Mouse (Mus musculus): ENCODE measurements around the gene Tjp2. TPM values are rescaled to one million over a fixed set of nuclear protein-coding genes. Genes with fewer than 3 reads are reported as not detected.
"Not testable (repeated sequence)": the region's sequence is repeated elsewhere in the genome, so short reads cannot be mapped to it uniquely, and the experiment has no call there.

Tjp2 gene
- polyA plus RNA-seq, 1 experiment from 2014 or later = 38.6 TPM

DNA sequence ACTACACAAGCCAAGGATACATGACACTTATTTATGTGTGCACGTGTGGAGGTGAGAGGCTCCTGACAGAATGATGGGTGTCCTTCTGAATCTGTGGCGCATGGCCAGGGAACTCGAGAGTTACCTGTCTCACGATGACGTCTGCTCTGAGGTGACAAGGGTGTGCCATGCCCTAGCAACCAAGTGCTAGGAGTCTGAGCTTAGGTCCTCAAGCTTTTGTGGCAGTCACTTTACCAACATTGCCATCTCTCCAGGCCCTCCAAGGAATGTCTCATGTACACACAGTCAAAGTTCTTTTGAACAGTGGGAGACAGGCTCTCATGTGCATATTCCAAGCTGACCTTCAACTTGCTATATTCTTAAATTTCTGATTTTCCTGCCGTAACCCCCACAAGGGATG, 33.1 kb upstream of the Tjp2 start:
- Histone ChIP-seq H3K27me3 (no peaks in the 10 kb centered on the region), H3K4me1 (peaks cover 25% of the 10 kb centered on the region), H3K4me3 (no peak overlapping the region), H3K27ac (peak overlapping the region; percentile 80), H3K9ac (no peak overlapping the region), H3K4me2 (no peak overlapping the region), H3K9me3 (no peaks in the 10 kb centered on the region), H3K36me3 (0 out of 2 replicates have a peak, but pooled peaks cover 4% of the 10 kb centered on the region)
- ATAC-seq (ENCODE audit: borderline replicate concordance, extremely low read depth, low FRiP score, low TSS enrichment) = no peak
- 63% methylated on average over 6 of the region's 6 CpGs for WGBS

DNA sequence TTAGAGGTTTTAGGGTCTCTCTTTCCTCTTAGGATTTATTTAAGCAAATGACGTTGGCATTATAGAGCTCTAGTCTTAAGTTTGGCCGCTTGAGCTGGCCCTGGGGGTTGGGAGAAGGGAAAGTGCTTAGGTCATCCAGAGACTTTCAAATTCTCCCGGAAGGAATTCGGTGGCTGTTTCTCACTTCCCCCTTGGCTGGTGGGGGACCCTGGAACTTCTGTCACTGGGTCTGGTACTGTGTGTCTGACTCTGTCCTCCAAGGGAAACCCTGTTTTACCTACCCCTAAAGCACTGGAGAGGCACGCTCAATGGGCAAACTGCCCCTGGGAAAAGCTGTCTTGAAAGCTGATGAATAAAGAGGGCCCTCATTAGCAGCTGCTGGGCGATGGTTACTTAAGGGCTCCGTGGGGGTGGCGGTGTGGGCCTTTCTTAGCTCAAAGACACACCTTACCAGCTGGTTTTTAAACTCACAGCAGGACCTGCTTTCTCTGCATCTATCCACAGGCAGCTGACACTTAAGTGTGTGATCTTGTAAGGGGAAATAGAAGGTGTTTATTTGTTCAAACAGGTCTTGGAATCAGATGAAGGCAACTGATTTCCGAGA, 28.9 kb upstream of the Tjp2 start:
- no peak overlapping the region for H3K9ac ChIP-seq
- no peaks in the 10 kb centered on the region for H3K36me3 ChIP-seq
- H3K27ac ChIP-seq = 0 out of 2 replicates have a peak overlapping the region, but pooled peaks have one; percentile 3
- H3K4me2 ChIP-seq = no peak overlapping the region
- no peak overlapping the region for H3K4me3 ChIP-seq
- no peaks in the 10 kb centered on the region for H3K27me3 ChIP-seq
- H3K4me1 ChIP-seq = peaks cover 39% of the 10 kb centered on the region
- 15% methylated on average over 9 of the region's 9 CpGs for WGBS
- no peak for ATAC-seq (ENCODE audit: borderline replicate concordance, extremely low read depth, low FRiP score, low TSS enrichment)
- no peaks in the 10 kb centered on the region for H3K9me3 ChIP-seq

GRCm38 (mm10) chr19:24251869-24252268, 27.0 kb upstream of the Tjp2 start:
- Histone ChIP-seq H3K27ac (peak overlapping the region; percentile 85), H3K9ac (no peak overlapping the region), H3K4me1 (peaks cover 29% of the 10 kb centered on the region), H3K27me3 (no peaks in the 10 kb centered on the region), H3K36me3 (no peaks in the 10 kb centered on the region), H3K4me2 (peak overlapping the region; percentile 33), H3K4me3 (no peak overlapping the region), H3K9me3 (no peaks in the 10 kb centered on the region)
- peak; percentile 76 for ATAC-seq (ENCODE audit: borderline replicate concordance, extremely low read depth, low FRiP score, low TSS enrichment)
- WGBS = 7% methylated on average over 6 of the region's 6 CpGs

DNA sequence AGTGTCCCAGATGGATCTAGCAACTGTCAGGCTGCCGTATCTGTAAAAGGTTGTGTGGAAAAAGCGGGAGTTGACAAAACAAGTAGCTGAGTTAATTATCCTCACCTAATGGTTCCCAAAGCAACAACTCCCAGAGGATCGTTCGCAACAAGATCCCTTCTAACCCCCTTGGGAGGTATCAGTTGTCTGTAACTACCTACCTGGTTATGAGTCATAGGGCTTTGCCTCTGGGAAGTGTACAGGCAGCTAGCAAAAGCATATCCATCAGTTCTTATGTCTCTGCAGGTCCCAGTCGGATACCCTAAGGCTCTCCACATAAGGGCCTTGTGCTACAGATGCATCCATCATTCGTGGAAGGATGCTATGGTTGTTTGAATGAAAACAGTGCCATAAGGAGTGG, 18.5 kb upstream of the Tjp2 start:
- no peak for ATAC-seq (ENCODE audit: borderline replicate concordance, extremely low read depth, low FRiP score, low TSS enrichment)
- 87% methylated on average over 6 of the region's 6 CpGs for WGBS
- no peaks in the 10 kb centered on the region for H3K9me3 ChIP-seq

GRCm38 (mm10) chr19:24241799-24242546, 17.1 kb upstream of the Tjp2 start:
- H3K4me1 ChIP-seq = peaks cover 8% of the 10 kb centered on the region; the same call in 1 of the 2 replicates
- 18% methylated on average over 14 of the region's 14 CpGs for WGBS
- H3K9ac ChIP-seq = no peak overlapping the region
- H3K4me2 ChIP-seq = no peak overlapping the region
- no peaks in the 10 kb centered on the region for H3K36me3 ChIP-seq
- no peak overlapping the region for H3K4me3 ChIP-seq
- no peaks in the 10 kb centered on the region for H3K9me3 ChIP-seq
- no peaks in the 10 kb centered on the region for H3K27me3 ChIP-seq
- no peak overlapping the region for H3K27ac ChIP-seq
- no peak for ATAC-seq (ENCODE audit: borderline replicate concordance, extremely low read depth, low FRiP score, low TSS enrichment)

More for the DNA sequence above, 18.5 kb upstream of the Tjp2 start:
- Histone ChIP-seq H3K27me3 (no peaks in the 10 kb centered on the region), H3K4me3 (no peak overlapping the region), H3K36me3 (no peaks in the 10 kb centered on the region), H3K9ac (no peak overlapping the region), H3K27ac (no peak overlapping the region), H3K4me2 (no peak overlapping the region), H3K4me1 (peaks cover 8% of the 10 kb centered on the region; the same call in 1 of the 2 replicates)

DNA sequence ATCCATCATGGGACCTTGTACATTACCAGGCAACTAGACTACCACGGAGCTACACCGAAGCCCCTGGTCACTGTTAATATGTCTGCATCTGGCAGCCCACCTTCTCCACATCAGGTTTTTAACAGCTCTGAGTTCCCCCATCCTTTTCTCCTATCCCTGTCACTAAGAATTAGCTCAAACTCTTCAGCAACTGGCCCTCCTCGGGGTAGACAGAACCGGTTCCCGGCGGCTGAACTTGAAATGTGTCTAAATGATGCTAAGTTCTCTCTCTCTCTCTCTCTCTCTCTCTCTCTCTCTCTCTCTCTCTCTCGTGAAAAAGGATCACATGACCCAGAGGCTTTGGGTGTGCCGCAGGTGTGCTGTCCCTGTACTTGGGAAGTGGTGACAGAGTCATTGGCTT, 16.4 kb upstream of the Tjp2 start:
- Histone ChIP-seq H3K27ac (no peak overlapping the region), H3K27me3 (no peaks in the 10 kb centered on the region), H3K4me3 (no peak overlapping the region), H3K9me3 (no peaks in the 10 kb centered on the region), H3K9ac (no peak overlapping the region), H3K4me1 (peaks cover 8% of the 10 kb centered on the region; the same call in 1 of the 2 replicates), H3K4me2 (no peak overlapping the region), H3K36me3 (no peaks in the 10 kb centered on the region)
- ATAC-seq (ENCODE audit: borderline replicate concordance, extremely low read depth, low FRiP score, low TSS enrichment) = no peak
- WGBS = 68% methylated on average over 8 of the region's 8 CpGs

DNA sequence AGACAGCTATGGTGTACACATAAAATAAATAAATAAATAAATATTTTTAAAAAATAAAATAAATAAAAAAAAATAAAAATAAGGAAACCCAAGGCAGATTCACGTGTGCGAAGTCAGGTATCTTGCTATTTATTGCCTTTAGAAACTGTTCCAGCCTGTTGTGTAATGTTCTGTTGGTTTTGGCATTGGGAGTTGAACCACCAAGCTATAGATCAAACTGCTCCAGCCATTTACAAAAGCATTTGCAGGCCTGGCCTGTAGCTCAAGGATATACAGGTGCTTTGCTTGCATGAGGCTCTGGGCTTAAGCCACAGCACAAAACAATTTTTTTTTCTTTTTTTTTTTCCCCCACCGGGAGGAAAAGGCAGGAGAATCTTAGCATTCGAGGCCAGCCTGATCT, 13.2 kb upstream of the Tjp2 start:
- Histone ChIP-seq H3K4me2 (no peak overlapping the region), H3K4me3 (no peak overlapping the region), H3K9me3 (no peaks in the 10 kb centered on the region), H3K9ac (no peak overlapping the region), H3K27ac (no peak overlapping the region), H3K4me1 (peaks cover 8% of the 10 kb centered on the region; the same call in 1 of the 2 replicates), H3K36me3 (no peaks in the 10 kb centered on the region), H3K27me3 (no peaks in the 10 kb centered on the region)
- no peak for ATAC-seq (ENCODE audit: borderline replicate concordance, extremely low read depth, low FRiP score, low TSS enrichment)
- 76% methylated on average over 4 of the region's 4 CpGs for WGBS

DNA sequence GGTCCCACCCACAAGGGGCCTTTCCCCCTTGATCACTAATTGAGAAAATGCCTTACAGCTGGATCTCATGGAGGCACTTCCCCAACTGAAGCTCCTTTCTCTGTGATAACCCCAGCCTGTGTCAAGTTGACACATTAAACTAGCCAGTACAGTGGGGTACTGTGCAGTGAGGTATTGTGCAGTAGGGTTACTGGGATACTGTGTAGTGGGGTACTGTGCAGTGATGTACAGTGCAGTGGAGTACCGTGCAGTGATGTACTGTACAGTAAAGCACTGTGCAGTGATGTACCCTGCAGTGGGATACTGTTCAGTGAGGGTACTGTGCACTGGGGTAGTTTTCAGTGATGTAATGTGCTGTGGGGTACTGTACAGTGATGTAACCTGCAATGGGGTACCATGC, 7.5 kb upstream of the Tjp2 start:
- 96% methylated on average over 1 of the region's 1 CpGs for WGBS
- not testable (repeated sequence) for ATAC-seq (ENCODE audit: borderline replicate concordance, extremely low read depth, low FRiP score, low TSS enrichment); H3K9me3 ChIP-seq; H3K27me3 ChIP-seq; H3K36me3 ChIP-seq; H3K4me2 ChIP-seq; H3K4me3 ChIP-seq; H3K9ac ChIP-seq; H3K27ac ChIP-seq; H3K4me1 ChIP-seq

DNA sequence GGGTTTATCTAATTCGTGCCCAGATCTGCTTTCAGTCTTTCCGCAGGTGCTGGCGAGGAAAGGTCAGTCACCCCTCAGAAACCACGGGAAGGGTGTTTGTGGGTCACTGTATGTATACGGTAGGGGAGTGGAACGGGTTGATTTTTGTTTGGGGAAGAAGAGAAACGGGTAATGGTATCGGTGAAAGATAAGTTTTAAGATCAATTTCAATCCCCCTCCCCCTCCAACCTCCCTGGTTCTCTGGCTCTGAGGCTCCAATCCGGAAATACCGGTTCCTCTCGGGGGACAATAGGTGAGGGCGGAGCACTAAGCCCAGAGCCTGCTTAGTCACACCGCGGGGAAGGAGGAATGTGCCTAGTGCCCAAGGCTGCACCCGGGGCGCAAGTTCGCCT, 471 bp upstream of the Tjp2 start:
- no peaks in the 10 kb centered on the region for H3K9me3 ChIP-seq
- peak overlapping the region; percentile 96 for H3K27ac ChIP-seq
- peak overlapping the region; percentile 69 for H3K4me3 ChIP-seq
- H3K4me1 ChIP-seq = peaks cover 34% of the 10 kb centered on the region
- H3K4me2 ChIP-seq = peak overlapping the region; percentile 82
- peak; percentile 75; the same call in 1 of the 2 replicates for ATAC-seq (ENCODE audit: borderline replicate concordance, extremely low read depth, low FRiP score, low TSS enrichment)
- H3K36me3 ChIP-seq = no peaks in the 10 kb centered on the region
- peaks cover 23% of the 10 kb centered on the region for H3K27me3 ChIP-seq
- H3K9ac ChIP-seq = peak overlapping the region; percentile 34; the same call in 1 of the 2 replicates
- WGBS = 2% methylated on average over 17 of the region's 17 CpGs

GRCm38 (mm10) chr19:24223851-24224251, 979 bp downstream of the Tjp2 start:
- peaks cover 40% of the 10 kb centered on the region for H3K4me1 ChIP-seq
- WGBS = 16% methylated on average over 11 of the region's 11 CpGs
- ATAC-seq (ENCODE audit: borderline replicate concordance, extremely low read depth, low FRiP score, low TSS enrichment) = no peak

DNA sequence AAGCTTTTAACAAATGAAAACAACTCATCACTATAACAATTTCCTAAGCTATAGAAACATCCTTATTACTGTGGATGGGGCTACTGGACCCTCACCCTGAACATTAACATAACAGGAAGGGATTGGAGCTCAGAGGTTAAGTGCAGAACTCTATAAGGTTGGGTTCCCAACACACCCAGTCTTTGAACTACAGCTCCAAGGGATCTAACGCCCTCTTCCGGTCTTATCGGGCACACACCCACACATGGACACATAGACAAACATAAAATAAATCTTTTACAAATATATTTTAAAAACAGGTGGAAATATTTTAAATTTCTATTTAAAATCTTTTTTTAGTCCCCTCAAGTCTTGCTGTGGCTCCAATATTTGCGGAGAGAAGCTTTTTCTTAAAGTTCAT, 3.4 kb downstream of the Tjp2 start:
- 65% methylated on average over 4 of the region's 4 CpGs for WGBS
- Histone ChIP-seq H3K36me3 (no peaks in the 10 kb centered on the region), H3K4me3 (no peak overlapping the region), H3K4me2 (peak overlapping the region; percentile 24), H3K9ac (no peak overlapping the region), H3K27ac (peak overlapping the region; percentile 48), H3K4me1 (peaks cover 42% of the 10 kb centered on the region), H3K9me3 (no peaks in the 10 kb centered on the region), H3K27me3 (peaks cover 23% of the 10 kb centered on the region)
- ATAC-seq (ENCODE audit: borderline replicate concordance, extremely low read depth, low FRiP score, low TSS enrichment) = no peak

More at GRCm38 (mm10) chr19:24223851-24224251, 979 bp downstream of the Tjp2 start:
- Histone ChIP-seq H3K36me3 (no peaks in the 10 kb centered on the region), H3K4me3 (peak overlapping the region; percentile 69), H3K9ac (peak overlapping the region; percentile 75), H3K4me2 (peak overlapping the region; percentile 82), H3K27me3 (peaks cover 23% of the 10 kb centered on the region), H3K27ac (peak overlapping the region; percentile 96), H3K9me3 (no peaks in the 10 kb centered on the region)

- H3K4me1 ChIP-seq = peaks cover 38% of the 10 kb centered on the region
- H3K4me3 ChIP-seq = no peak overlapping the region
- peak overlapping the region; percentile 24 for H3K4me2 ChIP-seq
- H3K9ac ChIP-seq = no peak overlapping the region
- H3K9me3 ChIP-seq = no peaks in the 10 kb centered on the region
- 13% methylated on average over 14 of the region's 14 CpGs for whole genome bisulfite sequencing
- peaks cover 23% of the 10 kb centered on the region for H3K27me3 ChIP-seq
- H3K27ac ChIP-seq = peak overlapping the region; percentile 55
- ATAC-seq (ENCODE audit: borderline replicate concordance, extremely low read depth, low FRiP score, low TSS enrichment) = no peak
- H3K36me3 ChIP-seq = no peaks in the 10 kb centered on the region
Measured at GRCm38 (mm10) chr19:24220795-24221445, 3.9 kb downstream of the Tjp2 start.
